ENCODE assay signal across 32 mouse cellular contexts in genomic region chr1:80427946-80428345, GRCm38 (mm10). TPM values are rescaled to one million over a fixed set of nuclear protein-coding genes. Genes with fewer than 3 reads are reported as not detected.
DNase-seq lines count a peak whose midpoint lies in the region; ATAC-seq and TF ChIP-seq lines count a peak whose summit lies in the region.
"Had no signal": no experiment of that assay in that cellular context is flagged by ENCODE, and none has a peak within 500 bp of the region (broad histone marks: within the 10 kb centered on the region; RNA-seq: fewer than 3 reads in every experiment).

No protein-coding gene starts in this region.

- TF ChIP-seq POLR2A in cerebellum, adult 2 months (IDR thresholded peaks at IDR 0.05; ENCODE audit: borderline replicate concordance, insufficient read depth, low read length), result no peak
- TF ChIP-seq POLR2A in liver, adult 2 months (IDR thresholded peaks at IDR 0.05; ENCODE audit: extremely low read depth, insufficient read depth, low read length), result no peak

- H3K4me2 ChIP-seq in liver, embryonic 15.5 days, result no peak overlapping the region; the same call in 1 of the 2 replicates
- H3K4me2 ChIP-seq: forebrain, embryonic 13.5 days; heart, embryonic 11.5 days; heart, embryonic 15.5 days; hindbrain, embryonic 13.5 days; intestine, embryonic 15.5 days had no signal

- peak; percentile 61; the same call in 1 of the 2 replicates for ATAC-seq in liver, embryonic 15.5 days (ENCODE audit: insufficient read depth)
- ATAC-seq: forebrain, embryonic 13.5 days; forebrain, embryonic 16.5 days; intestine, embryonic 15.5 days; Patski had no signal

- 64% methylated on average over 1 of the region's 1 CpGs for WGBS in cerebellum, adult 2 months
- 7% methylated on average over 1 of the region's 1 CpGs for WGBS in liver, adult 2 months
- WGBS in liver, embryonic 15.5 days (ENCODE audit: insufficient replicate concordance), result 43% methylated on average over 1 of the region's 1 CpGs

- no peak overlapping the region for H3K4me3 ChIP-seq in cerebellum, adult 2 months (replicated peaks; ENCODE audit: insufficient read depth, low read depth, low read length)
- no peak overlapping the region for H3K4me3 ChIP-seq in liver, adult 2 months (ENCODE audit: insufficient read depth, low read depth, low read length)
- no peak overlapping the region for H3K4me3 ChIP-seq in liver, embryonic 15.5 days (replicated peaks)
- H3K4me3 ChIP-seq: forebrain, embryonic 10.5 days; forebrain, embryonic 13.5 days; heart, embryonic 15.5 days; hindbrain, embryonic 10.5 days; hindbrain, embryonic 13.5 days; intestine, embryonic 15.5 days had no signal

- TF ChIP-seq CTCF in cerebellum, adult 2 months (IDR thresholded peaks at IDR 0.05; ENCODE audit: borderline replicate concordance, insufficient read depth, low read depth, low read length), result no peak
- no peak for TF ChIP-seq CTCF in liver, adult 2 months (IDR thresholded peaks at IDR 0.05; ENCODE audit: low read depth, low read length)

- peaks cover 6% of the 10 kb centered on the region; the same call in 1 of the 2 replicates for H3K4me1 ChIP-seq in cerebellum, adult 2 months (ENCODE audit: control insufficient read depth, insufficient read depth, low read length)
- peaks cover 3% of the 10 kb centered on the region; the same call in 1 of the 2 replicates for H3K4me1 ChIP-seq in liver, adult 2 months (ENCODE audit: control insufficient read depth, insufficient read depth, low read length)
- no peaks in the 10 kb centered on the region for H3K4me1 ChIP-seq in liver, embryonic 15.5 days (replicated peaks)
- H3K4me1 ChIP-seq: forebrain, embryonic 13.5 days; heart, embryonic 15.5 days; hindbrain, embryonic 10.5 days; hindbrain, embryonic 13.5 days; intestine, embryonic 15.5 days had no signal

- H3K79me2 ChIP-seq in liver, adult 2 months (ENCODE audit: control insufficient read depth, insufficient read depth, low read length), result no peaks in the 10 kb centered on the region

- DNase-seq in cerebellum, adult 2 months, result no peak
- DNase-seq in cerebellum, adult 11-12 months, result no peak
- peak; percentile 62 for DNase-seq in liver, adult 2 months (ENCODE audit: extremely low read depth, low read depth, low spot score)
- no peak for DNase-seq in liver
- no peak for DNase-seq in right cerebral cortex, postnatal 14 days
- no peak for DNase-seq in kidney, postnatal 14 days
- DNase-seq: adrenal gland, postnatal 10 days; B cell, adult 2 months; gastrocnemius, postnatal 14 days; heart, adult 11 months; heart, postnatal 10 days; heart, postnatal 36 days had no signal

- H3K36me3 ChIP-seq in liver, adult 2 months (ENCODE audit: control insufficient read depth, insufficient read depth, low read length), result no peaks in the 10 kb centered on the region
- H3K36me3 ChIP-seq in liver, embryonic 15.5 days (replicated peaks), result no peaks in the 10 kb centered on the region
- H3K36me3 ChIP-seq: forebrain, embryonic 10.5 days; G1E; heart, embryonic 15.5 days; hindbrain, embryonic 10.5 days; hindbrain, embryonic 13.5 days; intestine, embryonic 15.5 days had no signal

- H3K27ac ChIP-seq in cerebellum, adult 2 months (ENCODE audit: insufficient read depth, low read length), result peak overlapping the region; percentile 72; the same call in 1 of the 2 replicates
- no peak overlapping the region for H3K27ac ChIP-seq in liver, adult 2 months (replicated peaks; ENCODE audit: insufficient read depth, low read depth, low read length)
- H3K27ac ChIP-seq in liver, embryonic 15.5 days (replicated peaks), result no peak overlapping the region; the same call in 1 of the 2 replicates
- H3K27ac ChIP-seq: forebrain, embryonic 10.5 days; forebrain, embryonic 13.5 days; heart, embryonic 15.5 days; hindbrain, embryonic 10.5 days; hindbrain, embryonic 13.5 days; intestine, embryonic 15.5 days had no signal

- H3K9me3 ChIP-seq in liver, embryonic 15.5 days (replicated peaks), result no peaks in the 10 kb centered on the region
- H3K9me3 ChIP-seq: forebrain, embryonic 13.5 days; G1E; heart, embryonic 15.5 days; hindbrain, embryonic 10.5 days; intestine, embryonic 15.5 days had no signal

- no peak overlapping the region for H3K9ac ChIP-seq in liver, adult 2 months (ENCODE audit: low read depth, low read length)
- H3K9ac ChIP-seq in liver, embryonic 15.5 days, result no peak overlapping the region
- H3K9ac ChIP-seq: forebrain, embryonic 13.5 days; heart, embryonic 15.5 days; hindbrain, embryonic 13.5 days; intestine, embryonic 15.5 days had no signal

- no peaks in the 10 kb centered on the region for H3K27me3 ChIP-seq in cerebellum, adult 2 months (ENCODE audit: control insufficient read depth, insufficient read depth, low read length)
- no peaks in the 10 kb centered on the region for H3K27me3 ChIP-seq in liver, adult 2 months (ENCODE audit: control insufficient read depth, insufficient read depth, low read length)
- H3K27me3 ChIP-seq in liver, embryonic 15.5 days, result no peaks in the 10 kb centered on the region
- H3K27me3 ChIP-seq: CH12.LX; forebrain, embryonic 13.5 days; heart, embryonic 15.5 days; hindbrain, embryonic 13.5 days; intestine, embryonic 15.5 days; Patski had no signal

RNA-seq across cellular contexts. Expression of gene Gm45261, which starts 33.3 kb away (rescaled TPM):
- not detected in 2 replicates for polyA plus RNA-seq in cerebellum, adult 2 months (2012; rRNA removed)
- total RNA-seq in liver, adult 2 months (2014; rRNA removed), result not detected in 2 replicates
- polyA plus RNA-seq in liver, adult 2 months (2012; rRNA removed), result not detected in 2 replicates
- not detected in 2 replicates for polyA plus RNA-seq in liver, embryonic 15.5 days (2015; fragmentation: Nextera tagmentation; extraction: Ambion mirVana)
- total RNA-seq: adrenal gland, adult 18-20 months; adrenal gland, postnatal 10 days; adrenal gland, postnatal 4 days; CH12.LX; G1E; gastrocnemius, adult 18-20 months; gastrocnemius, postnatal 14 days; gastrocnemius, postnatal 4 days; heart, adult 8-10 months; heart, postnatal 10 days; heart, postnatal 36 days had no signal
- polyA plus RNA-seq: embryonic facial prominence, embryonic 11.5 days; embryonic facial prominence, embryonic 14.5 days; forebrain, embryonic 10.5 days; forebrain, embryonic 13.5 days; forebrain, embryonic 16.5 days; G1E; heart, embryonic 11.5 days; heart, embryonic 15.5 days; hindbrain, embryonic 10.5 days; hindbrain, embryonic 13.5 days; hindbrain, embryonic 16.5 days; intestine, embryonic 15.5 days; Patski had no signal
